Mouse (Mus musculus): ENCODE results near the gene Gm13697. TPM values are rescaled to one million over a fixed set of nuclear protein-coding genes. Genes with fewer than 3 reads are reported as not detected.

Gm13697 gene
- polyA plus RNA-seq, 1 experiment from 2014 or later, result not detected

Other genes with a start within 250 kb of the Gm13697 start
- gene Fam171b, start 172.1 kb upstream of the Gm13697 start, polyA plus RNA-seq (2015; fragmentation: Nextera tagmentation; extraction: Ambion mirVana), result 12.1 and 13.3 TPM in 2 replicates
- not detected in 2 replicates for gene Zswim2, start 43.5 kb upstream of the Gm13697 start, polyA plus RNA-seq (2015; fragmentation: Nextera tagmentation; extraction: Ambion mirVana)
- gene Gm13698, start 29.1 kb upstream of the Gm13697 start, polyA plus RNA-seq (2015; fragmentation: Nextera tagmentation; extraction: Ambion mirVana), result not detected in 2 replicates
- not detected in 2 replicates for gene Gm13693, start 23.2 kb upstream of the Gm13697 start, polyA plus RNA-seq (2015; fragmentation: Nextera tagmentation; extraction: Ambion mirVana)
- not detected in 2 replicates for gene Gm13695, start 17.4 kb upstream of the Gm13697 start, polyA plus RNA-seq (2015; fragmentation: Nextera tagmentation; extraction: Ambion mirVana)
- gene Gm13696, start 11.6 kb upstream of the Gm13697 start, polyA plus RNA-seq (2015; fragmentation: Nextera tagmentation; extraction: Ambion mirVana), result not detected in 2 replicates
- gene Gm13694, start 5.8 kb upstream of the Gm13697 start, polyA plus RNA-seq (2015; fragmentation: Nextera tagmentation; extraction: Ambion mirVana), result not detected in 2 replicates
- not detected in 2 replicates for gene Gm13691, start 5.8 kb downstream of the Gm13697 start, polyA plus RNA-seq (2015; fragmentation: Nextera tagmentation; extraction: Ambion mirVana)